Mouse (Mus musculus): ENCODE measurements around the gene Arhgap40.

The Arhgap40 gene

GRCm38 (mm10) chr2:158546751-158547150, 34.2 kb downstream of the Arhgap40 start:
- peak; percentile 89 for DNase-seq (ENCODE audit: low read depth)

- peak; percentile 87 for DNase-seq (ENCODE audit: low read depth)
Measured at GRCm38 (mm10) chr2:158550067-158550466, 37.5 kb downstream of the Arhgap40 start.

DNA sequence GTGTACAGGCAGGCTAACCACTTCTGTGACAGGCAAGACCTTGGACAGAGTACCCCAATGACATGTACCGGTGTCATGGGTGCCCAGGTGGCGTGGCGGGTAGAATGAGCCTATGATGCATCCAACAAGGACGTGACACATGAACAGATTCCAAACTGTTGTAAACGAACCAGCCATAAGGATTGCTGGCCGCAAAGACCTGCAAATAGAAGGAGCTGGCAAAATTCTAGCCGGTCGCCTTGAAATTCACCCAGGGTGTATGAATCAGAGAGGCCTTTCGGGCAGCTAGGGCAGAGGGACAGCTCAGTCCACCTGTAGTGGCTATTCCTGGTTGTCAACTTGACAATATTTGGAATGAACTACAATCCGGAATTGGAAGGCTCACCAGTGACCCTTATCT, 41.8 kb downstream of the Arhgap40 start:
- no peak for DNase-seq (ENCODE audit: low read depth)

GRCm38 (mm10) chr2:158555252-158555651, 42.7 kb downstream of the Arhgap40 start:
- no peak for DNase-seq (ENCODE audit: low read depth)

DNA sequence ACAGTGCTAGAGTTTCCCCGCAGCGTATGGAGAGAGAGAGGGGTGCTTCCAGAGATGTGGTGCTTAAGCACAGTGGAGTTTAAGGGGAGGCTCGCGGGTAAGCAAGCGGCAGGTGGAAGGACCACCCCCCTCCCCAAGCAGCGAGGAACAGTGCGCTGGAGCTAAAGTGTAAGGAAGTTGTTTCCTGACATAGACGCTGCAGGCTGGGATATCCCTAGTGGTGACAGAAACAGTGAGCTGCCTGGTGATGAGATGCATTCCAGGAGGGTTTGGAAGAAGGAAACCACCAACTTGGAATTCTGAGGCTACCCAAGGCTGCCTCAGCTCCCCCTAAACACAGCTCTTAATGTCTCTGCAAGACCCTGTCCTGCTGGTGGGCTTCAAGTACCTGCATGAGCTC, 43.2 kb downstream of the Arhgap40 start:
- DNase-seq (ENCODE audit: low read depth), result peak; percentile 8

GRCm38 (mm10) chr2:158556225-158556624, 43.6 kb downstream of the Arhgap40 start:
- peak; percentile 70 for DNase-seq (ENCODE audit: low read depth)

- DNase-seq (ENCODE audit: low read depth), result no peak
Measured at GRCm38 (mm10) chr2:158556750-158557149, 44.2 kb downstream of the Arhgap40 start.

- no peak for DNase-seq (ENCODE audit: low read depth)
Measured at GRCm38 (mm10) chr2:158559945-158560344, 47.3 kb downstream of the Arhgap40 start.

DNA sequence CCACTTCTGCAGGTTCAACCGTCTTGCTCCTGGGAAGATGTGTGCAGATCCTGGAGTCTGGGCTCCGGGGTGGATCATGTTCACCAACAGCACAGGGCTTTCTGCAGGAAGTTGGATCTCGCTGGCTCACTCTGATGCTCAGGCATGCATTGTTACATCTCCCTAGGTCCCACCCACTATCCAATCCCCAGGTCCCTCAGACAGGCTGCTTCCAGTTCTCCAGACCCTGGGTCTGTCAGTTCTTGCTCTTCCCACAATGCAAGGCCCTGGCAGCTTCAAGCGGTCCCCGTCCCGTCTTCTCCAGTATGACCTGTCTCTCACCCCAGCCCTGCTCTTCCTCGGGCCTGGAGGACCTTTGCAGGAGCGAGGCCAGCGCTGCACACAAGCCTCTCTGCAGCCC, 48.2 kb downstream of the Arhgap40 start:
- no peak for DNase-seq (ENCODE audit: low read depth)

GRCm38 (mm10) chr2:158561371-158562144, 49.0 kb downstream of the Arhgap40 start:
- DNase-seq (ENCODE audit: low read depth), result no peak

- DNase-seq (ENCODE audit: low read depth), result peak; percentile 88
Measured at GRCm38 (mm10) chr2:158570421-158571081, 58.0 kb downstream of the Arhgap40 start.

DNA sequence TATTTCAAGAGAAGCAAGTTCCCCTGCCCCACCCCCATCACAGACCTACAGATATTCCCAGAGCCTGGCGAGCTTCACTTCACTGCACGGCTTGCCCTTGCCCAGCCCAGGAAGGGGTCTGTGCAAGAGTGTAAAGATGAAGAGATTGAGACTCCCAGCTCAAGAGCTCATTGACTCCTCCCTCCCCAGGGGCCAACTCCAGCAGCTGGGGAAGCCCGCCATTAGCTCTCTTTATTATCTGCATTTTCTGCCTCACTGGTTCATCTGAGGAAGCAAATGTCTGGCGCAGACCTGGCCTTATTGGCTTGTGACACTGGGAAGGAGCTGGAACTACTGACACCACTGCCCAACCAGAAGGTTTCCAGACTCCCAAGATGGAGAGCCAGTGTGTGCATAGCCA, 67.4 kb downstream of the Arhgap40 start:
- no peak for DNase-seq (ENCODE audit: low read depth)

GRCm38 (mm10) chr2:158584621-158585358, 72.2 kb downstream of the Arhgap40 start:
- peak; percentile 88 for DNase-seq (ENCODE audit: low read depth)

- DNase-seq (ENCODE audit: low read depth), result no peak
Measured at GRCm38 (mm10) chr2:158588524-158589271, 76.1 kb downstream of the Arhgap40 start.

DNA sequence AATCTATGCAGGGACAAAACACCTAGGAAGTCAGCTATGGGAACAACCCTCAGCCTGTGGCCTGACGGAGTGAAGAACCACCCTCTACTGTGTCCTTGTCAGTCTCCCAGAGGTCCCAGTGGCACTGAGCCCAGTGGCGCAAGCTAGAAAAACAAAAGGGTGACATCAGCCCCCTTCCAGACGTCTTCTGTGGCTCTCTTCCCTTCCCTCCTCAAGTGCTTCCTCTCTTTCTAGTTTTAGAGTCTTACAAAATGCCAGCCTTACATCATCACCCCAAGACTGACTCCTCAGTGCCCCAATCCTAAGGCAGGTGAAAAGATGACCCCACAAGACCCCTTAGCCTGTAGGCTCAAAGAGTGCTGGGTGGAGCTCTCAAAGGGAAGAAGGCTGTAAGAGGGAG, 77.9 kb downstream of the Arhgap40 start:
- DNase-seq (ENCODE audit: low read depth), result no peak

DNA sequence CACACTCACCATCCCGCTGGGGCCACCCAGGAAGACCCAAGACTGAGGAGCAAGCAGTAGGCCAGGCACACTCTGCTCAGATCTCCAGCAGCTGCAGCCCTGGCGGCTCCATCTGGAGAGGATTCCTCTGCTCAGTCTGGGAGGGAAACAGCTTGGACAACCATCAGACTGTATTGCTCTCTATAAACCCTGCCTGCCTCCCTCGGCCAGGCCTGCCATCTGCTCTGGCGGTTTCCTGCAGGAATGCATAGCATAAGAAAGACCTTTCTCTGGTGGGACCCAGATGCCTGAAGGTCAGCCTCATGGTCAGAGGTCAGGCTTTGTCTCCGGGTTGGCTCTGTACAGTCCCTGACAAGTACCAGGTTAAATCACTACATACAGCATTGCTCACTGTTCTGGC, 78.7 kb downstream of the Arhgap40 start:
- no peak for DNase-seq (ENCODE audit: low read depth)

- no peak for DNase-seq (ENCODE audit: low read depth)
Measured at GRCm38 (mm10) chr2:158593371-158593770, 80.8 kb downstream of the Arhgap40 start.

DNA sequence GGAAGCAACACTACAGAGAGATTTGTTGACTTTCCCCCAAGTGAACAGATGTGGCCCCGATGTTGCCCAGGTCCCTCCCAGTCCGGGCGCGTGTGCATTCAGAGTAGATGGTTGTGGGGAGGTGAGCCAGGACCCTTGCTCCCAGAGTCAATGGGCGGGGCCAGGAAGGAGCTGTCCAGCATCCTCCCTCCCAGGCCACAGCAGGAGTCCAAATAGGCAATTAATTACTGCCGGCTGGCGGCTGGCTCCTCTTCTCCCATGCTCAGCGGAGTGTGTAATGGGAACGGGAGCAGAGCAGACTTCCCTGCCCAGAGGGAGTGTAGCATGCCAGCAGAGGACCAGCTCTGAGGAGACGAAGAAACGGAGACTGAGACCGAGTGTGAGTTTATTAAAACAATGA, 82.5 kb downstream of the Arhgap40 start:
- peak; percentile 32 for DNase-seq (ENCODE audit: low read depth)

- no peak for DNase-seq (ENCODE audit: low read depth)
Measured at GRCm38 (mm10) chr2:158595577-158595976, 83.0 kb downstream of the Arhgap40 start.

- no peak for DNase-seq (ENCODE audit: low read depth)
Measured at GRCm38 (mm10) chr2:158596803-158597202, 84.2 kb downstream of the Arhgap40 start.

Measured in NIH3T3 (cell line).